Mouse (Mus musculus) thymus, adult 2 months (tissue): ENCODE measurements around the gene Npm3.

ENCODE experiments used
- CTCF ChIP-seq: fragments of 200-500 bp; IDR thresholded peaks from 2 replicates; pipeline ENCODE4 v1.5.1; 2012; ENCODE audit warnings: mild to moderate bottlenecking, control low read depth, low read length, moderate library complexity, borderline replicate concordance; ENCODE audit not compliant: control insufficient read depth, poor library complexity, insufficient read depth; ENCODE audit errors: extremely low read depth
- POLR2A ChIP-seq: fragments of 200-500 bp; IDR thresholded peaks from 2 replicates; pipeline ENCODE4 v1.6.1; 2012; ENCODE audit warnings: mild to moderate bottlenecking, low read length, control low read depth, moderate library complexity; ENCODE audit not compliant: control insufficient read depth, poor library complexity, insufficient read depth; ENCODE audit errors: extremely low read depth

DNA sequence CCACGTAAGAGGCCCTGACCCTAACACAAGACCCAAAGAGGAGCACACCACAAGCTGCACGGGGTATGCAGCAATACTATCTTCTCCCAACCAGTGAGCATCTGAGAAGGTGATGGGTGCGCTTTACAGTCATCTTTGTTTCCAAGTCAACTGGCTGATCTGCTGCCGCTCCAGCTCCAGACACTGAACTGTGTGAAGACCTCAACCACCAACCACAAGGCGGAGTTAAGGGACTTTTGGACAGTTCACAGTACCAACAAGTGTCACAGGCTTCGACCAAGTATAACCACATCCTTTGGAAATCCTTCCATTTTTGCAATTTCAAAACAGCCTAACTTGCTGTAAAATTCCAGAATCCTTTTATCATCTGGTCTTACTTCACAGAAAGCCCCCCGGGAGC is 2.5 kb upstream of the Npm3 start:
- TF ChIP-seq POLR2A: no peak
- TF ChIP-seq CTCF: no peak
